Mouse (Mus musculus): Measurements from ENCODE around the gene 4930451I11Rik. TPM values are rescaled to one million over a fixed set of nuclear protein-coding genes. Genes with fewer than 3 reads are reported as not detected.
A peak's percentile ranks its signal among the peaks of the same experiment; 100 is the strongest.

4930451I11Rik gene
- total RNA-seq (2021) = not detected

DNA sequence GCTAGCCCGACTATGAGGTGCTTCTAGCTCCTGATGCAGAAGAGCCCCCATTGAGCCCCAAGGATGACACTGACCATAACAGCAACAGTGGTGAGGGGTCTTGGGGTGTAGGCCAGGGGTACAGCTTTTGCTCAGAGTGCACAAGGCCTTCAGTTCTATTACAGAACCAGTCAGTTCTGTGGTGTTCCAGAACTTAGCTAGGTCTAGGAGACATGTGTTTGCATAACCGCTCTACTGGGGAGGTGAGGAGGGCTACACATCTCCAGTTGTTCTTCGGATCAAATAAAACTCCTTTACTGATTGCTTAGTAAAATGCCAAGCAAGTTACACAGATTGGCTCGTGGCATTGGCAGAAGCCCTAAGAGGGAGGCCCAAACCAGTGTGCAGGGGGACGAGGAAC lies at the start of gene 4930451I11Rik:
Gene 4930451I11Rik (minus strand): TSS at position 101 of the 400 bp plus-strand sequence.
- no peak for DNase-seq (ENCODE audit: extremely low spot score in 1 of 2, low spot score in 1 of 2)

DNA sequence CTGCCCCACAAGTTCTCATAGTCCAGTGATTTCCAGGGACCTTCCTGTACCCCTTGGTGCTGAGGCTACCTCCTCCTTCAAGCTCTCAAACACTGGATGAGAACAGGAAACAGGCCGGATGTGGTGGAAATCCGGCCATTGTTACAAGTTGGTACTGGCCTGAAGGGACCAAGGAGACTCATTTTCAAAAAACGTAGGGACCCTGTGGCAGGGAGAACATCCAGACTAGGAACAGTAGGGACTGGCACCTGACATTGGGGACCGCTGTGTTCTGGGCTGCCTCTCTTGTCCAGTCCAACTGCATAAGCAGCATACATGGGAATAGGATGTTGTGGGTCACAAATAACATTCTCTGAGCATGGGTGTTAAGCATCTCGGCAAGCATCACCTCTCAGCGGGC lies 49.6 kb upstream of the 4930451I11Rik start:
- no peak for DNase-seq (ENCODE audit: extremely low spot score in 1 of 2, low spot score in 1 of 2)

- no peak for DNase-seq (ENCODE audit: extremely low spot score in 1 of 2, low spot score in 1 of 2)
These were observed 45.8 kb upstream of the 4930451I11Rik start for GRCm38 (mm10) chr7:126877239-126877638.

DNA sequence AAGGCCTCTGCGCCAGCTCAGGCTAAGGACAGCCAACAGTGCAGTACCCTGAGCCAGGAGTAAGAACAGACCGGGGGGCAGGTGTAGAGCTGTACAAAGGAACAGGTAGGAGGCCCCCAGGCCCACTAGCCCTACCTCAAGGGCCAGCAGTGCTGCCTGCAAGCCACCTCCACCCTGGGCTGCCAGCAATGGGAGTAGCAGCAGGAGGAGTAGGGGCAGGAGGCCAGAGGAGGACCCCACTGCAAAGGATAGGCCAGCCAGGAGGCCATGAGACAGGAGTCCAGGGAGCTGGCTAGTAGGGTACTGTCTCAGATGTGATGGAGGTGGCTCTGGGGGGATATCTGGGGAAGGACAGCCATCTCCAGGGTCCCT lies 39.1 kb upstream of the 4930451I11Rik start:
- DNase-seq (ENCODE audit: extremely low spot score in 1 of 2, low spot score in 1 of 2) = no peak

- DNase-seq (ENCODE audit: extremely low spot score in 1 of 2, low spot score in 1 of 2) = no peak
These were observed 38.5 kb upstream of the 4930451I11Rik start for GRCm38 (mm10) chr7:126869780-126870519.

GRCm38 (mm10) chr7:126868003-126868402 lies 36.6 kb upstream of the 4930451I11Rik start:
- DNase-seq (ENCODE audit: extremely low spot score in 1 of 2, low spot score in 1 of 2) = no peak

GRCm38 (mm10) chr7:126867534-126867933 lies 36.1 kb upstream of the 4930451I11Rik start:
- DNase-seq (ENCODE audit: extremely low spot score in 1 of 2, low spot score in 1 of 2) = no peak

GRCm38 (mm10) chr7:126863791-126864190 lies 32.4 kb upstream of the 4930451I11Rik start:
- no peak for DNase-seq (ENCODE audit: extremely low spot score in 1 of 2, low spot score in 1 of 2)

- peak; percentile 94 for DNase-seq (ENCODE audit: extremely low spot score in 1 of 2, low spot score in 1 of 2)
These were observed 30.8 kb upstream of the 4930451I11Rik start, which contains the start of gene Ino80e for GRCm38 (mm10) chr7:126862147-126862784. TSS of gene Ino80e (minus strand) at chr7:126862377.

DNA sequence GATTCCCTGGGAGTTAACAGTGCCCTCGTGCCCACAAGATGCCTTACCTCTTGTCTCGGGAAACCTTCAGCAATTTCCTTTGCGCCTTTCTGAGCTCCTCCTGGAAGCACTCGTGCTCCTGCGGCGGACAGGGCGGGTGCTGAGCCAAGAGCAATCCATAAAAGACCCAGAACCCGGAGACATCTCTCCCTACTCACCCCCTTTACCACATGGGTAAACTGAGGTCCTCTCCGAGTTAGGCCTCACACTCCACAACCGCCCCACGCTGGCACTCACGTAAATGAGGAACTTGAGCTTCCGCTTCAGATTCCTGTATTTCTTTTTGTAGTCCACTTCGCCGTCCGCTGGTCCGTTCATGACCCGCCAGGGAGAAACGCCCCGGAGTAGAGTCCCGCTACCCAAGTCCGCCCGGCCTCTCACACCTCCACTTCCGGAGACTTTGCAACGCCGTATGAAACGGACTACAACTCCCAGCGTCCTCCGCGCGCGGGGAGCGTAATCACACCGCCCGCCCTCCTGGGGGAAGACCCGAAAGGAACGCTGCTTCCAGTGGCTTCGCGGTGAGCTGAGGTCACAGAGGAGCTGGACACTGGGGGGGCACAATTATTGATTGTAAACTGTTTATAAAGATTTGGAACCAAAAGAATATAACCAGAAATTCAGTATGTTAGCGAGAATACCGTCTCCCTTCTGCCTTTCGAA lies 30.1 kb upstream of the 4930451I11Rik start, which contains the start of gene Hirip3:
Gene Hirip3 (plus strand): TSS at position 544 of the 702 bp plus-strand sequence.
- DNase-seq (ENCODE audit: extremely low spot score in 1 of 2, low spot score in 1 of 2) = peak; percentile 87 to 90

DNA sequence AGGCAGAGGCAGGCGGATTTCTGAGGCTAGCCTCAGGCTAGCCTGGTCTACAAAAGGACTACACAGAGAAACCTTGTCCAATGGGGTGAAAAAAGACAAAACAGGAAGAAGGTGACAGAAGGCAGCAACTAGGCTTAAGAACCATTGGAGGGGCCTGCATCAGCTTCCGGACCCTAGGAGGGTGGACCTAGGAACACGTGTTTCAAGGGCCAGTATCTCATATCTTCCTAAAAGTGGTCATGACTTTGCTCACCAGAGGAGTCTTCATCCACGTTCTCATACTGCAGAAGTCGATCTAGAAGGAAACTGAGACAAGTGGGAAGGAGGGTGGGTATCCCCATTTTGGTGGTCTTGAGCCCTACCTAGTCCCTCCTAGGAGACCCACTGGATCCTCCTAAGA lies 29.5 kb upstream of the 4930451I11Rik start:
- no peak for DNase-seq (ENCODE audit: extremely low spot score in 1 of 2, low spot score in 1 of 2)

GRCm38 (mm10) chr7:126856741-126857420 lies 25.4 kb upstream of the 4930451I11Rik start:
- DNase-seq (ENCODE audit: extremely low spot score in 1 of 2, low spot score in 1 of 2) = no peak

DNA sequence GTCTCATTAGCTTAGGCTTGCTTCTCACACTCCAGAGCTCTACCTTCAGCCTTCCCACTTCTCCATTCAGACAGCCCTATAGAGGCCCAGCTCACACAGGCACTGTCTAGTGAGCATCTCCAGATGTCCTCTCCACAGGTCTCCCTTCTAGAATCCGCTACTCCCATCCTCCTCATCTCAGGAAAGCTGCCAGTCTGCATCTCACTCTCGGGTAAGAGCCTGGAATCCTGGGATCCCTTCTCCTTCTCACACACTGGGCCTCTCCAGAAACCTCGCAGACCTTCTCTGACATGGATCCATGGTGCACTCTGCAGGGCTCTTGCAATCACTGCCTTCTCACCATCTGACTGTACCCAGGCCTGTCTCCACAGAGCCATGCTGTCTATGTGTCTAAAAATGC lies 24.2 kb upstream of the 4930451I11Rik start:
- DNase-seq (ENCODE audit: extremely low spot score in 1 of 2, low spot score in 1 of 2) = no peak

GRCm38 (mm10) chr7:126853454-126853853 lies 22.0 kb upstream of the 4930451I11Rik start:
- DNase-seq (ENCODE audit: extremely low spot score in 1 of 2, low spot score in 1 of 2) = no peak

GRCm38 (mm10) chr7:126851192-126851591 lies 19.8 kb upstream of the 4930451I11Rik start:
- no peak for DNase-seq (ENCODE audit: extremely low spot score in 1 of 2, low spot score in 1 of 2)

GRCm38 (mm10) chr7:126850161-126850560 lies 18.7 kb upstream of the 4930451I11Rik start:
- no peak for DNase-seq (ENCODE audit: extremely low spot score in 1 of 2, low spot score in 1 of 2)

- DNase-seq (ENCODE audit: extremely low spot score in 1 of 2, low spot score in 1 of 2) = no peak
These were observed 17.4 kb upstream of the 4930451I11Rik start for GRCm38 (mm10) chr7:126848794-126849193.

GRCm38 (mm10) chr7:126847421-126848398 lies 16.3 kb upstream of the 4930451I11Rik start:
- DNase-seq (ENCODE audit: extremely low spot score in 1 of 2, low spot score in 1 of 2) = no peak

- DNase-seq (ENCODE audit: extremely low spot score in 1 of 2, low spot score in 1 of 2) = no peak
These were observed 15.6 kb upstream of the 4930451I11Rik start, which contains the start of gene Doc2a for GRCm38 (mm10) chr7:126847116-126847420. TSS of gene Doc2a (plus strand) at chr7:126847416.

GRCm38 (mm10) chr7:126845516-126845915 lies 14.1 kb upstream of the 4930451I11Rik start:
- DNase-seq (ENCODE audit: extremely low spot score in 1 of 2, low spot score in 1 of 2) = no peak

All from layer of hippocampus, postnatal 25 days (tissue).